Mouse (Mus musculus) heart, adult 2 months (tissue): Measurements from ENCODE around the gene Gbgt1.
A peak's percentile ranks its signal among the peaks of the same experiment; 100 is the strongest.

Source experiments
- CTCF ChIP-seq: fragments of 200-600 bp; IDR thresholded peaks from 2 replicates; pipeline ENCODE4 v1.8.1; 2022; ENCODE audit warnings: antibody characterized with exemption, mild to moderate bottlenecking, moderate library complexity
- EP300 ChIP-seq: fragments of 200-500 bp; IDR thresholded peaks from 2 replicates; pipeline ENCODE4 v1.6.1; 2011; ENCODE audit warnings: low read depth, low read length, control low read depth; ENCODE audit not compliant: insufficient read depth

- TF ChIP-seq CTCF (no peak), EP300 (peak; percentile 62; the same call in 1 of the 2 replicates)
Measured at GRCm38 (mm10) chr2:28534436-28535262, 38.0 kb downstream of the Gbgt1 start.
